Mouse (Mus musculus): ENCODE data around the gene Gm281.
A peak's percentile ranks its signal among the peaks of the same experiment; 100 is the strongest.
"Not testable (repeated sequence)": the region's sequence is repeated elsewhere in the genome, so short reads cannot be mapped to it uniquely, and the experiment has no call there.

Gene Gm281

DNA sequence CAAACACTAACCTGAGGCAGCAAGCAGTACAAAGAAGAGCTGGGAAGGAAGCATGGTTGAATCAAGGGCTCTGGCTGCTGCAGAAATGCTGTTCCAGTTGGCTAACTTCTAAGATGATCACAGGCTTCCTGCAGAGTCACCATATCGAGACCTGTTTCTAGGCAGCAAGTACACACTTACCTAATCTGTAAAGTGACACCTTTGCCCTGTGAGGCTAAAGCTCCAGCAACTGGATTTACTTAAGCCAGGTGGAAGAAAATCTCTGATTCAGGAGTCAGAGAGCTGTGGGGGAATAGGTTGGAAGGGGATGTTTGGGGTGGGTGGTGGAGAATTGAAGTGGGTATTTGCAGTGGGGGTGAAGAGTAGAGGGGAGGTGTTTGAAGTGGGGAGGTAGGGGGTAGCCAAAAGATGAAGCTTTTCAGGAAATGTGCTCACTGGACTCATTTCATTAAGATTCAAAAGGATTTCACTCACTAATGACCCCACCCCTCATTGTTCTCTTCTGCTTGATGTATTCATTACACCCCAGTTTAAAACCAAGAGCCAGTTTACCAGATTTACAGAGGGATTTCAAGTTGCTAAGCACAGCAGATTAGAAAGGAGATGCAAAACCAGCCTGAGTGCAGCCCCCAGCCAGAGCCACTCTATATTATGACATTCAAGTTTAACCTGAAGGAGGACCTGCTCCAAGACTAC is at the start of gene Gm281:
Gm281 (minus strand) TSS at position 92 of the 696 bp plus-strand sequence.
- no peak for DNase-seq (ENCODE audit: low read depth, low spot score)

DNA sequence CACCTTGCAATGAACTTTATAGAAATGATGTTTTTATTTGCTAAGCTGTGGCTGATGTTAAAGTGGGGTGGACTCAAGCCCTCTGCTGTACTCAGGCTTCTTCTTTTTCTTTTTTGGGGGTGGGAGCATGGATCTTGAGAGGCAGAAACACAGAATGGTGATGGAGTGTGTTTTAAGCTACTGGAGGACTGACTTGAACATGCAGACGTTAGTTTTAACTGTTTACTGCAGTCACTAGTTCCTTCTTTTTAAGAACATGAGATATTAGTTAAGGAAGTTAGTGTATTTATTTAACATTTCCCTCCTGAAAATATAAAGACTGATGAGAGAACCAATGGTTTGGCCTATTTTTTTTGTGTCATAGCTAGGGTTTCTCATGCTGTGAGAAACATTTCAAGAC is 49.2 kb upstream of the Gm281 start:
- no peak for DNase-seq (ENCODE audit: low read depth, low spot score)

DNA sequence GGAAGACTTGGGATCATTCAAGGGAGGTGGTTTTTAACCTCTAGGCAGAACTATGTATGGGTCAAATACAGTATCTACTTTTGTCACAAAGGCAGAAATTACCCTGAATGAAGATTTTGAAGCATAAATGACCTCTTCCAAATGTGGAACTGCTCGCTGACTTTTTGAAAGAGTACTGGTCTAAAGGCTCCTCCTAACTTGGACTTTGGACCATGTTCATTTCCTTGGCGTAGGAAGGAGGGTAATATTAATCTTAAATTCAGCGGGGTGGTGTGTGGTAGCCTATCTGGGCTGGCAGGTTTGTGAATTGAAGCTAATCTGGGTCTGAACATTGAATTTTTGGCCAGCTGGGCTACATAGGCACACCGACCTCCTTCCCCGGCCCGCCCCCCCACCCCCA is 48.2 kb upstream of the Gm281 start:
- no peak for DNase-seq (ENCODE audit: low read depth, low spot score)

DNA sequence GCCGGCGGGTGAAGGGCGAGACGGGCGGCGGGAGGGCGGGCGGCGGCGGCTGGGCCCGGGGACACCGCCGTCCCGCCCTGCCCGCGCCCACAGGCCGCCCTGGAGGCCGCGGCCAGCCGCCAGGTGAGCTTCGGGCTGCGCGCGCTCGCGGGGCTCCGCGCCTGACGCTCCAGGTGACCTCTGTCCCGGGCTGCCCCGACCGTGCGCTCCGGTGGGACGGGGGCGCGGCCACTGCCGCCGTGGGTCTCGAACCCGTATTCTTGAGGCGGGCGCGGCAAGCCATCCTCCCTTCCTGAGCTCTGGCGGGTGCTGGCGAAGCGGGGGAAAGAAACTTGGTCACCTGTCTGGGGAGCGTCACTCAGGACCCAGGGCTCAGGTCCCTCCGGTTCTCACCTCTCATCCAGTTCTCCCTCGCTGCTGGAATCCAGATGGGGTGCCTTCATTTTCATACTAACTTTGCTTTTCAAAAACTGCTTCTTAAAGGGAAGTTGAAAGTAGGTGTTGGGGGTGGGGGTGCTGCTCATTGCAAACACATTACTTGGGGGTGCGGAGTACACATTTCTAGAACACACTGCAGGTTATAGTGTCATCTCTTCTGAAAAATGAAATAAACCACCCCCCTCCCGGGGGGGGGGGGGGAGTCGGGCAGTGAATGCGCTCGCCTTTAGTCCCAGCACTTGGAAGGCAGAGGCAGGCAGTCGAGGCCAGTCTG is 47.3 kb upstream of the Gm281 start, which contains the start of the genes Atxn7 and Thoc7:
Atxn7 (plus strand) TSS at position 40 of the 712 bp plus-strand sequence.
Thoc7 (minus strand) TSS at position 452 of the 712 bp plus-strand sequence.
- no peak for DNase-seq (ENCODE audit: low read depth, low spot score)

DNA sequence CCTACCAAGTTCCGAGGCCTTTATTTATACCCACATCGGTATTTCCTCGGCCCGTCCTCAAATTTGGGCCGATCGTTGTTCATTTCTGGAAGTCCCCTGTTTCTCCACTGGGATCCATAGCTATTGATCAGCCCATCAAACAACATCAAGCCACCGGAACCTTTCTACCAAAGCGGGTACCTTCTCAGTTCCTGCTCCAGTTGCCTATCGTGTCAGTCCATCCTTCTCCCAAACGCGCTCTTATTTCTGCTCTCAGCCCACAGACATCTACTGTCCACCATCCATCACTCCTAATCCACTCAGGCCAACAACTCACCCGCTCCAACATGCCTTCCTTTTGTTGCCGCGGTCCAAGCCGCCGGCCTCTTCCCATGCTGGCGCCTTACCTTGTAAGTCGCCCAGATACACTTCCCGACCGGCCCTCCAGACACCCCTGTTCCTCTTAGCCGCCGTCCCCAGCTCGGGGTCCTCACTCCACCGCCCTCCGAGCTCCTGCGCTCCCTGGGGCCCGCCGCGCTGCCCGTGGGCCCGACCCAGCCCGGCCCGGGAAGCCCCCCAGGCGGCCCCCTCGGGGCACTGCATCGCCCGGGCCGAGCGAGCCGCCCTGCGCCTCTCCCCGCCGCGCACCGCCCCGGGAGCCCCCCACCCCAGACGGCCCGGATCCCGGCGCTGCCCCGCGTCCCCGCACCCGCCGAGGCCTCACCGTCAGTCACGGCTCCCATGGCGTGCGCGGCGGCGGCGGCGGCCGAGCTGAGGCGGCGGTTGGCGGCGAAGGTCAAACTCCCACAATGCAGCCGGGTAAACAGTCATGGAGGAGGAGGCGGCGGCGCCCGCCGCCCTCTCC is 46.4 kb upstream of the Gm281 start:
- DNase-seq (ENCODE audit: low read depth, low spot score) = peak; percentile 62

DNA sequence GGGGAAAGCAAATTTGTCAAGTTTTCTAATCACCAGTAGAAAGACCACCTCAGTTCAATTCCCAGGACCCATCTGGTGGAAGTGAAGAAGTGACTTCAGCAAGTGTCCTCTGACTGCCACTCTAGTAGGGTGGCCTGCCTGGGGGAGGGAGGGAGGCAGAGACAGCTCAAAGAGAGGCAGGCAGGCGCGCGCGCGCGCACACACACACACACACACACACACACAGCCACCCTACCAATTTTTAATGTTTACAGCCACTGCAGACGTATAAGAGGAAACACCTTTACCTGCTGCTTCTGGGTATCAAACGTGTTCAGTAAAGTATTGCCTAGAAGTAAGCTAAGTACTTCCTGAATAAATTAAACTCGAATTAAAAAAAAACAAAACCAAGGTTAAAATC is 45.8 kb upstream of the Gm281 start:
- no peak for DNase-seq (ENCODE audit: low read depth, low spot score)

DNA sequence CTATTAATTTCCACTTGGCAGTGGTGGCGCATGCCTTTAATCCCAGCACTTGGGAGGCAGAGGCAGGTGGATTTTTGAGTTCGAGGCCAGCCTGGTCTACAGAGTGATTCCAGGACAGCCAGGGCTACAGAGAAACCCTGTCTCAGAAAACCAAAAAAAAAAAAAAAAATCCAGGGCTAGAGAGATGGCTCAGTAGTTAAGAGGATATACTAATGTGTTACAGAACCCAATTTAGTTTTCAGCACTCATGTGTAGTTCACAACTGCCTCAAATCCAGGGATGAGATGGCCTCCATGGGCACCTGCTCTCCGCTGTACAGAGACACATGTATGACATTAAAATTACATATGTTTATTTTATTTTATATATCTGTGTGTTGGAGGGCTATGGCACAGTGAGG is 37.9 kb upstream of the Gm281 start:
- DNase-seq (ENCODE audit: low read depth, low spot score) = not testable (repeated sequence)

DNA sequence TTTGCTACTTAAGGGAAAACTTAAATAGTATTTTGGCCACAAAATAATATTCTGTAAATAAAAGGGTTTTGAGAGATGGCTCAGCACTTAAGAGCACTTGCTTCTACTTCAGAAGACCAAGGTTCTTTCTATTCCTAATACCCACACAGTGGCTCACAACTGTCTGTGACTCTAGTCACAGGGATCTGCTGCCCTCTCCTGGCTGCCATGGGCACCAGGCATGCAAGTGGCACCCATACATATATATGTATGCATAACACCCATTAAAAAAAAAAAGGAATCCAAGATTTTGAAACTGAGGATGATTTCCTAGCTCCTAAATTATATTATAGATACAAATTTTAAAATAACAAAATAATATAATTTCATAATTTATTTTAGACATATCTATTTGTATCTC is 36.1 kb upstream of the Gm281 start:
- no peak for DNase-seq (ENCODE audit: low read depth, low spot score)

DNA sequence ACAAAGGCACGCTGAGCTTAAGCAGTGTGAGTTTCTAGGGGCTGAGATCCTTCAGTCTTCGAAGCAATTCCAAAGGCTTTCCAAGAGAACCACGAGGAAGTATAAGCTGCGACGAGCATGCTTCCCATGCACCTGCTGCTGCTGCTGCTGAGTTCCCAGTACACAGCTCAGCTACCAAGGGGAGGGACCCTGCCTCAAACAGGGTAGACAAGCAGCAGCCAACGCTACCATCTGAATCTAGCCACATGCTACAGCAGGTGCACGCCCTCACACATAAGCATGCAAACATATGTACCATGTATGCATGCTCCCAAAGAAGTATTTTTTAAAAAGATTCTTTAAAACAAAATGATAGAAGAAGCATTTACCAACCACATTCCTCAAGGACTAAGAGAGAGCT is 34.1 kb upstream of the Gm281 start:
- DNase-seq (ENCODE audit: low read depth, low spot score) = no peak

DNA sequence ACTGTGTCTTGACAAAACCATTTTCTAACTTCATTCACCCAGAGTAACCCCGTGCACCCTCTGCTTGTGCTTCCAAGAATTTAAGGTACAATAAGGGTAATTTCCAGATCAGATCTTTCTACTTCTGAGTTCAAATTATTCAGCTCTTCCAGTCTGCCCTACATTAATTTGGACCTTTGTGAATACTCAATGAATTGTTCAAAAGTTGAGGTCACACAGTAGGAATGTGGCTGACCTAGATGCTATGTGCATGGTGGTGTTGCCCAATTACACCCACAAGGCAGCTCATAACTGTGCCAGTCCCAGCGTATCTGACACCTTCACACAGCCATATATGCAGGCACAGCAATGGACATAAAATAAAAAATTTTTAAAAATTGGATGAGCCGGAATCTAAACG is 30.4 kb upstream of the Gm281 start:
- no peak for DNase-seq (ENCODE audit: low read depth, low spot score)

DNA sequence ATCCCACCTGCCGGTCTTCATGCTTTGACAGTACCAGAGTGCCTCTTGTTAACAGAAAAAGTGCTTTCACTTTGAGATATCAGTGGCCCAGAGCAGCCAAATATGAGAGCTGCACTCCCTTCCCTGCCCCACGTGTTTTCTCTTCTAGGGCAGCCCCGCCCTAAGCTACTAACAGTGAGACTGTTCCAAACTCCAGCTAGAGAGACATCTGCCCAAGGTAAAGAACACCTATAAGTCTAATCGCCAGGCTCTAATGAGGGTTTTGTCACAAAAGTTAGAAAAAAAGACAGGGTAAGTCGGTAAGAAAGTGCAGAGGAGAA is 19.7 kb upstream of the Gm281 start:
- DNase-seq (ENCODE audit: low read depth, low spot score) = no peak

DNA sequence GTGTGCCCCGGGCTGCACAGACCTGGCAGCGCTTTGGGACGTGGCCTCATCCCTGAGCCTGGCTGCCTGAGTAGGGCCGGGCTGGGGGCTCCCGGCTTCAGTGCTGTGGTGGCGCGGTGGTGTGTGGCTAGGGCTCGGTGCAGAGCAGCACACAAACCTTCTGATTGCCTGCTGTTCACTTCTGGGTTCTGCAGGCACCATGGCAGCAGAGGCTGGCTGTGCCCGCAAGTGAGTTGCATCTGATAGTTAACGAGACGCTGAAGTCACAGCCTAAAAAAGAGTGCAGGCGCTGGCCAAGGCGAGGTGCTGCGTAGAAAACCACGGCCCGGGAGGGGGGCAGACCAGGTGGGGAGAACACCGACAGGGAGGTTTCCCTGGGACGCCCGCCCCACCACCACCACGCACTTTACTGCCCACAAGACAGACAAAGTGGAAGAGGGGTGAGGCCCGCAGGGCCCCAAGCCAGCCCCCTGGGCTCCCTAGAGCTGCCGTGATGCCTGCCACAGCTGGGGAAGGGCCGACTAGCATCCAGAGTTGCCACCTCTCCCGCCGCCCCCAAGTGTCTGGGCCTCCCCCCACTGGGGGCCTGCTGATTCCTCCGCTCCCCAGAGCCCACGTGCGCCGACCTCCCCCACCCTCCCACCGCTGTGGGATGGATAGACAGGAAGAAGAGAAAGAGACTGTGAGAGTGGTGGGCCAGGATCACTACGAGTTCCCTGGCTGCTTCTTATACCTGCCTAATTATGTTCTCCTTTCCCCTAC is 19.2 kb upstream of the Gm281 start:
- no peak for DNase-seq (ENCODE audit: low read depth, low spot score)

DNA sequence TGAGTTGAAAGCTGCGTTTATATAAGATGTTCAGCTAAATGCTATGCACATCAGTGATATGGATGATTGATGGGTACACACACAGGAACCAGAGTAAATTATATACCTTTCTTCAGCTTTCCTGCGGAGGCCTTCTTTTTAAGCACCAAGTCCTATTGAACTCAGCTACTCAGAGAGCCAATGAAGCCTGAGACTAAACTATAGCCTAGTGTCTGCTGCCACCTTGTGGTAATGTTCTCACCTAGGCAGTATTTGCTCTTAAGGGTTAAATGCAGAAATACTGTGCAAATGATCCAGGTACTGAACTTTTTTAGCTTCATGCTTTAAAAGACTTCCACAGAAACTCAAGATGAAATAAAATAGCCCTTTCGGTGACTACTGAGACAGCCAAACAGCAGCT is 3.4 kb upstream of the Gm281 start:
- peak; percentile 66 for DNase-seq (ENCODE audit: low read depth, low spot score)

DNA sequence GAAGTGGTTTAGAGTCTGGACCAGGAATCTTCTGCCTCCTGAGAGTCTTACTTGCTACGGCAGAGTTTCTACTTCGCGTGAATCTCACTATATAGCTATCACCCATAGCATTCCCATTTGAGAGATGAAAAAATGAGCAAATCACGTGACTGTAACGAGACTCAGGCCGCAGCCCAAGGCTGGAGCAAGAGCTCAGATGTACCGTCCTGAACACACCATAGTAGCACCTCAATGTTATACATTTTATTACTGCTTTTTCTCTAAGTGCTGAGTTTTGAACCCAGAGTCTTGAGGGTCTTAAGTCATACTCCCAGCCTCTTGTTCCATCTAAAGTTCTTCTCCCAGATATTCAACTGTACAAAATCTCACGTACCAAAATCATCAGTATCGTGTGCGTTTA is 2.9 kb upstream of the Gm281 start:
- DNase-seq (ENCODE audit: low read depth, low spot score) = no peak

DNA sequence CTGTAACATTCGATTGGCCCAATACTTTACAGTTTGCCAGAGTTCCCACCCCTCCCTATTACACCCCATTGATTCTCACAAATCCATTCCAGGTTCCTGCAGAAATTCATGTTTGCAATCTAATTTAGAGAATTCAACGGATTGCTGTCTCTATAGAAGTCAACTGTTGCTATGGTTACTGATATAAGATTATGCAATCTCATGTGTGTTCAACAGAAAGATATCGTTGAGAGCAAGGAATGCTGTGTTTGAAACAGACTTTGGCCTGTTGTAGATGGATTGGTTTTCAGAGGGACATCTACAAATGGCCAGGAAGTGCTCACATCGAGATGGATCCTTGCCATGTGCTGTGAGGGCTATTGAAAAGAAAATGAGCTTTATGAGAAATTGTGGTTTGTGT is 929 bp upstream of the Gm281 start:
- DNase-seq (ENCODE audit: low read depth, low spot score) = no peak

DNA sequence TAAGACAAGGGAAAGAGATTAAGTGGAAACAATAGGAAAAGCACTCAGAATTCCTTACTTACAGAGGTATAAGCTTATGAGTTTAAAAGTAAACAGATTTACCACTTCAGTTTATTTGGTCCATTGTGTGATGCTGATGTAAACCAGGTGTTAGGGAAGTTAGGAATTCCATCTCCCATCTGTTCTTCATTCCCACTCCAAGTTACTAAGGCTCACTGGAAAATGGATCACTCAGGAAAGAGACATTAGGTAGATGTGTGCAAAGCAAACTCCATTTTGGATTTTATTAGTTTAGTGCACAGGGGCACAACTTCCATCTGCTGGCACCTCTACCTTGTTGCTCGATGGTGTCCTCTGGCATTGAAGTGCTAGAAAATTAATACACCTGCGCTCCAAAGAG is 4.1 kb downstream of the Gm281 start:
- DNase-seq (ENCODE audit: low read depth, low spot score) = no peak

DNA sequence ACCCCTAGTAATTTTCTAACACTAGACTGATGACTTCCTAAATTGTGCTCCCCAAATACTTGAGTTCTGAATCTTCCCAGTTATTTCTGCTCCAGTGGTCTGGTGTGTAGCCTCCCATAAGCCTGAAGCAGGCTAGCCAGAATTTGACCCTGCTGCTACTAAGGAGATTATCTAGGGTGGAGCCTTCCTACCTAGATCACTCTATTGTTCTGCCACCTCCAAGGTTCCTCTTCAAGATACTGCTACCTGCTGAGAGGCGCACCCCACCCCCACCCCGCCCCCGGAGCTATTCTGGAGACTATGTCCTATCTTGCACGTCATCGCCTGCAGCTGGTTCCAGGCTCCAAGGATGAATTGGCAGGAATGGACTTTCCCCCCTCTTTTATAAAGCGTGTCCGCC is 7.1 kb downstream of the Gm281 start:
- DNase-seq (ENCODE audit: low read depth, low spot score) = no peak

DNA sequence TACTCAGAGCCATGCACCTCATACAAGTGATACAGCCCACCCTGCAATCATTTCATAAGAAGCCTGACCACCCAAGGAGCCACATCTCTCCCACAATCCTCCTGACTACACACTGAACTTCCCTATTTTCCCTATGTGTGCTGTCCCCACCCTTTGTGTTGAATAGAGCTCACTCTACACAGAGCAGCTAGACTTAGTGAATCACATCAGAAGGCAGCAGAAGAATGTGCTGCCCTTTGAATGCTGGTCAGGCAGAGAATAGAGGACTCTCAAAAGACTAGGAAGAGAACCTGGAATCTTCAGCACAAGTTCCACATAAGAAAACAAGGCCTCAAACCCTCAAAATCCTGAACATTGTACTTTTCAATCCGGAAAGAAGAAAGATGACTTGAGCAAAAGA is 7.8 kb downstream of the Gm281 start:
- no peak for DNase-seq (ENCODE audit: low read depth, low spot score)

DNA sequence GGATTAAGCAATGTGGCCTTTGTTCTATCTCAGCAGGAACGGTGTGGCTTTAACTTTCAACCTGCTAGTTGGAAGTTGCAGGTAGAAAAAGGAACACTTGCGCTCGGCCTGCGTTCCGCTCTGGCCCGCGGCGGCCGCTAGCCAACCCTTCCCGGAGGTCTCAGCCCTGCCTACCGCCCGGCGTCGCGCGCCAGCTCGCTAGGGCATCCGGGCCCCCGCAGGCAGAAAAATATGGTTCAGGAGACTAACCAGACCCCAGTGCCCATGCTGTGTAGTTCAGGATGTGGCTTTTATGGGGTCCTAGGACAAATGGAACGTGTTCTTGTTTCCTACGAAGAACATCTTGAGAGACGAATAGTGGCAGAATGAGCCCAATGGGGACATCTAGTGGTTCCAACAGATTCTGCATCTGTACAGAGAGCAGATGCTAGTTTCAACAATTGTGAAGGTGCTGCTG is 12.6 kb downstream of the Gm281 start:
- peak; percentile 46 for DNase-seq (ENCODE audit: low read depth, low spot score)

DNA sequence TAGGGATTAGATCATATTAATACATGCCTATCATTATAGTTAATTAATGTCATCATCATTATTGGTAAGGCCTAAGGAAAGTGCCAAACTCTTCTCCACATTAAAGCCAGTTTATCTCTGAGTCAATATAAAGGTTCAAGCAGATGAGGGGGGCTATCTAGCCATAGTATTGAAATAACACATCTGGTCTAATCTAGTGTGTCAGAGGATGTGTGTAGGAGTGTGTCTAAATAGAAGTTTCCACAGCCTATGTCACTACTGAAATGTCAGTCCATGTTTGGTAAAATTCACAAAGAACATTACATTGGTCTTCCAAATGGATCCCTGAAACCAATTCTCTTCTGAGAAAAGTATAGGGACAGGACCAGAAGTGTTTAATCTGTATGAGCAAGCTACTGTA is 19.1 kb downstream of the Gm281 start:
- DNase-seq (ENCODE audit: low read depth, low spot score) = no peak

DNA sequence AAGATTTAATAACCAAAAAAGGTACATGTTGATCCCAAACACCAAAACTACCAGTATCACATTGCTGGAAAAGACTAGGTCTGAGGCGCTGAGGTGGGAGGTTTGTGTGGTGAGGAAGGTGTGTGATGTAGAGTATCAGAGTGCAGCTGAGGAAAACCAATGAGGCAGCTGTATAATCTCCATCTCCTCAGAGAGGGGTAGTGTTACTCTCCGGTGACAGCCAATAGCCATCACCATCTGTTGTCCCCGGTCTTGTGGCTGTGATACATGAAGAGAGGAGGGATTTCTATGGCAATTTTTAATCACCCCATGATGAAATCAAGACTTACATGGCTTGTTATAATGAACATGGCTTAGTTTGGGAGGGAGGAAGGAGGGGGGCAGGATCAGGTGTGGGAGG is 20.5 kb downstream of the Gm281 start:
- no peak for DNase-seq (ENCODE audit: low read depth, low spot score)

DNA sequence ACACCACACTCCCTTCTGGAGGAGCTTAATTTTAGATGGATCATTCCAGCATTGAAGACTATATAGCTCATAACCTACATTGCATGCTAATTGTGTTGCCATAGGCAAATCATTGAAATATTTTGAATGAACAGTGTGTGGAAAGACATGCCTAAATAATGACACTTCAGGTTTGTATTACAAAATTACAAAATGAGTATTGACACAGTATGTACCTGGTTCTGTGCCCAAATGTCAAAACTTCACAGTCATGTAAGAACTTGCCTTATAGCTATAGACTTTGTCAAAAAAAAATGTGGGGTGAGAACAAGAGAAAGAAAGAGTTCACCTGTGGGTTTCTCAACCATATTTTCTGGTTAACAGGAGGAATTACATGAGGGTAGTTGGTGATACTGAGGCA is 52.9 kb downstream of the Gm281 start:
- DNase-seq (ENCODE audit: low read depth, low spot score) = no peak
